Mouse (Mus musculus) hindbrain, embryonic 12.5 days (tissue): ENCODE results near the gene Foxo3. TPM values are rescaled to one million over a fixed set of nuclear protein-coding genes. Genes with fewer than 3 reads are reported as not detected.

ENCODE experiments used
- ATAC-seq: fragments of 200-750 bp; cut with Nextera tagmentation; 2 replicates; pipeline ENCODE4 v1.8.0; 2017; ENCODE audit warnings: moderate TSS enrichment; ENCODE audit not compliant: low FRiP score
- H3K27ac ChIP-seq: fragments of 300-500 bp; sonication (generic); 2 replicates; pipeline ENCODE4 v1.5.1; 2016; ENCODE audit warnings: mild to moderate bottlenecking
- H3K27me3 ChIP-seq: fragments of 300-500 bp; sonication (generic); 2 replicates; pipeline ENCODE4 v1.6.1; 2016; ENCODE audit warnings: mild to moderate bottlenecking
- H3K36me3 ChIP-seq: fragments of 300-500 bp; sonication (generic); 2 replicates; pipeline ENCODE4 v1.6.1; 2016; ENCODE audit warnings: mild to moderate bottlenecking
- H3K4me1 ChIP-seq: fragments of 300-500 bp; sonication (generic); 2 replicates; pipeline ENCODE4 v1.6.1; 2016
- H3K4me2 ChIP-seq: fragments of 300-500 bp; sonication (generic); replicated peaks from 2 replicates; pipeline ENCODE4 v1.6.1; 2016; ENCODE audit warnings: mild to moderate bottlenecking
- H3K4me3 ChIP-seq: fragments of 300-500 bp; sonication (generic); 2 replicates; pipeline ENCODE4 v1.5.1; 2016; ENCODE audit warnings: mild to moderate bottlenecking
- H3K9ac ChIP-seq: fragments of 300-500 bp; sonication (generic); 2 replicates; pipeline ENCODE4 v1.6.1; 2016; ENCODE audit warnings: mild to moderate bottlenecking, moderate library complexity
- H3K9me3 ChIP-seq: fragments of 300-500 bp; sonication (generic); replicated peaks from 2 replicates; pipeline ENCODE4 v1.6.1; 2016; ENCODE audit warnings: mild to moderate bottlenecking
- WGBS: fragments of 180-500 bp; shearing (Covaris S2); methylation state at CpG from one replicate; pipeline ENCODE4 v1.1.7; 2016; 5-methylcytosine and 5-hydroxymethylcytosine counted together
- polyA plus RNA-seq: library from polyadenylated mRNA; unstranded; fragments of >200 nt; fragmentation: Nextera tagmentation; extraction: Ambion mirVana; gene quantifications from 2 replicates; pipeline ENCODE4 v1.2.1, GENCODE M21; 2016

Foxo3 gene
- 4.2 and 5.0 TPM in 2 replicates for polyA plus RNA-seq

DNA sequence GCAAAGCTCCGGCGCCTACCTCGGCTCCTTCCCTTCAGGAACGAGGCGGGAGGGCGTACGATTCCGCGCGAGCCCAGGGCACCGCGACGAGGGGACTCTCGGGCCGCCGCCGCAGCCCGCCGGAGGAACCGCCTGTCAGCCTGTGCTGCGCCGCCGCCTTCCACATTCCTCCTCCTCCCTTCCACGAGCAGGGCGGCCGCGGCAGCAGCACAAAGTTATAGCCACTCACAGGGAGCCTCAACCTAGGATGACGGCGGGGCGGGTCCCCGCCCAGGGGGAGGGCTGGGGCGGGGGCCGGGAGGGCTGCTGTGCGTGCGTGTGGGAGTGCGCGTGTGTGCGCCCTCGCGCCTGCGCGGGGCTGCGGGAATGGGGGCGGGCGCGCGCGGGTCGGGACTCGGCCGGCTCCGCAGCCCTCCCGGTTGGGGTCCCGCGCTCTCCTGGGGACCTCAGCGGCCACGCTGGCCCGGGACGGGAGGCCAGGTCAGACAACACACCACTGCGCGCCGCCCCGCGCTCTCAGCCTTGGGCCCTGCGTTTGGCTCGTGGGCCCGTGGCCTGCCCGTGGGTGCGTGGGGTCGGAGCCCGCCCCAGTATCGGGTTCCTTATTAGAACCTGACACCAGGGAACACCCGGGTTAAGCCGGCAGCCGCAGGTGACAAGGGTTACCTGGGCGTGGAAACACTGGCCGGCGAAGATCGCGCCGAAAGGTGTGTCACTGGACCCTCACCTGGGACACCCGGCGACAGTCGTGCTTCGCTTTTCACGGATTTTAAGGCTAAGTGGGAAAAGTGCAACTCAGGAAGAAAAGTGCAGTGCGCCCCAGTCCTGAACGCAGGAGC is at the start of gene Foxo3:
TSS of gene Foxo3 (minus strand) at position 249 of the 839 bp plus-strand sequence.
- Histone ChIP-seq H3K9me3 (no peaks in the 10 kb centered on the region), H3K4me1 (peaks cover 25% of the 10 kb centered on the region), H3K4me2 (peak within 1 kb of the TSS; percentile 98), H3K36me3 (no peaks in the 10 kb centered on the region), H3K4me3 (peak within 1 kb of the TSS; percentile 73), H3K27ac (peak within 1 kb of the TSS; percentile 97), H3K27me3 (peaks cover 33% of the 10 kb centered on the region), H3K9ac (peak within 1 kb of the TSS; percentile 70)
- under 1% methylated on average over 83 of the region's 88 CpGs for WGBS
- ATAC-seq: peak; percentile 69

- Histone ChIP-seq H3K9me3 (no peaks in the 10 kb centered on the region), H3K9ac (no peak overlapping the region), H3K4me2 (no peak overlapping the region), H3K4me1 (no peaks in the 10 kb centered on the region), H3K27me3 (no peaks in the 10 kb centered on the region), H3K4me3 (no peak overlapping the region), H3K27ac (no peak overlapping the region), H3K36me3 (no peaks in the 10 kb centered on the region)
- WGBS: 85% methylated on average over 10 of the region's 10 CpGs
- ATAC-seq: no peak
These were observed 48.8 kb upstream of the Foxo3 start for GRCm38 (mm10) chr10:42325305-42325704.

- no peaks in the 10 kb centered on the region for H3K36me3 ChIP-seq
- no peak overlapping the region for H3K4me2 ChIP-seq
- H3K4me3 ChIP-seq: no peak overlapping the region
- H3K9ac ChIP-seq: no peak overlapping the region
- no peak overlapping the region for H3K27ac ChIP-seq
- no peaks in the 10 kb centered on the region for H3K27me3 ChIP-seq
- H3K9me3 ChIP-seq: no peaks in the 10 kb centered on the region
- ATAC-seq: no peak
- no peaks in the 10 kb centered on the region for H3K4me1 ChIP-seq
These were observed 47.4 kb upstream of the Foxo3 start for GRCm38 (mm10) chr10:42323978-42324377.

GRCm38 (mm10) chr10:42313222-42313786 is 36.7 kb upstream of the Foxo3 start:
- Histone ChIP-seq H3K27me3 (peaks cover 20% of the 10 kb centered on the region), H3K36me3 (no peaks in the 10 kb centered on the region), H3K4me2 (no peak overlapping the region), H3K9ac (no peak overlapping the region), H3K27ac (no peak overlapping the region), H3K4me1 (peaks cover 3% of the 10 kb centered on the region; the same call in 1 of the 2 replicates), H3K9me3 (no peaks in the 10 kb centered on the region), H3K4me3 (no peak overlapping the region)
- 85% methylated on average over 22 of the region's 22 CpGs for WGBS
- ATAC-seq: no peak

DNA sequence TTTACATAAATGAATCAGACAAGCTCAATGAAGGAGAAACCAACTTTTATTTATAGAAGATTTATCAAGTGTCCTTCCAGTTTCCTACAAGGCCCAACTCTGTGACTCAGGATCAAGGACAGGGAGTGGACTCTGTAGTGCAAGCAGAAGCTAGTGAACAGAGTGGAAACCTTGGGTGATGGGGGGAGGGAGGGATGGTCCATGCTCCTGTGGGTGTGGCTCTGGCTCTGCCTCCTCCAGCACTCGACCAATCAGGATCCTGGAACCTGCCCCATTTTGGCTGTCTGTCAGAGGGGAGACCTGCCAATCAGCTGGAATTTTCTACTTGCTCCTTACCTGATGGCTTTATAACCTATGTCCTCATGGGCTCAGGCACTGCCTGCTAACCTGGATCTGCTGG is 36.0 kb upstream of the Foxo3 start:
- Histone ChIP-seq H3K4me3 (no peak overlapping the region), H3K27me3 (peaks cover 23% of the 10 kb centered on the region), H3K36me3 (no peaks in the 10 kb centered on the region), H3K4me1 (peaks cover 4% of the 10 kb centered on the region; the same call in 1 of the 2 replicates), H3K27ac (no peak overlapping the region), H3K9ac (no peak overlapping the region), H3K9me3 (no peaks in the 10 kb centered on the region), H3K4me2 (no peak overlapping the region)
- no peak for ATAC-seq
- WGBS: 75% methylated on average over 1 of the region's 1 CpGs

DNA sequence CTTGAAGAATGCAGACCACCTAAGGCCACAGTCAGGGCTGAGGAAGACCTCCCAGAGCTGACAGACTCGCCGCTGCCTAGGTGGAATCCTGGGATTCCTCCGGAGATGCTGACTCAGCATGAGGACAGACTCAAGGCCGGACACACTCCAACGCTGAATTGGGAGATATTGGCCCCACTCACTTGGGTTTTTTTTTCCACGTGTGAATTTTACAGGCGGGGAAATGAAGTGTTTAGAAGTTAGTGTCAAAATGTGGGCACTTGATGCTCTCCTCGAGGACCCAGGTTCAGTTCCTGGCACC is 32.1 kb upstream of the Foxo3 start:
- peaks cover 4% of the 10 kb centered on the region; the same call in 1 of the 2 replicates for H3K4me1 ChIP-seq
- no peaks in the 10 kb centered on the region for H3K36me3 ChIP-seq
- no peak overlapping the region for H3K9ac ChIP-seq
- H3K4me2 ChIP-seq: peak overlapping the region; percentile 46
- ATAC-seq: no peak
- H3K4me3 ChIP-seq: peak overlapping the region; percentile 6; the same call in 1 of the 2 replicates
- H3K9me3 ChIP-seq: no peaks in the 10 kb centered on the region
- 28% methylated on average over 8 of the region's 8 CpGs for WGBS
- no peak overlapping the region for H3K27ac ChIP-seq
- peaks cover 30% of the 10 kb centered on the region for H3K27me3 ChIP-seq

- Histone ChIP-seq H3K4me3 (peak overlapping the region; percentile 6; the same call in 1 of the 2 replicates), H3K27ac (no peak overlapping the region), H3K4me1 (peaks cover 4% of the 10 kb centered on the region; the same call in 1 of the 2 replicates), H3K27me3 (peaks cover 30% of the 10 kb centered on the region), H3K36me3 (no peaks in the 10 kb centered on the region), H3K9ac (no peak overlapping the region), H3K9me3 (no peaks in the 10 kb centered on the region), H3K4me2 (peak overlapping the region; percentile 46)
- peak; percentile 78 for ATAC-seq
- WGBS: 7% methylated on average over 20 of the region's 20 CpGs
These were observed 31.6 kb upstream of the Foxo3 start for GRCm38 (mm10) chr10:42307980-42308686.

GRCm38 (mm10) chr10:42306422-42306821 is 29.9 kb upstream of the Foxo3 start:
- no peak overlapping the region for H3K4me3 ChIP-seq
- H3K27ac ChIP-seq: no peak overlapping the region
- 89% methylated on average over 8 of the region's 8 CpGs for WGBS
- no peak overlapping the region for H3K9ac ChIP-seq
- H3K4me1 ChIP-seq: peaks cover 4% of the 10 kb centered on the region; the same call in 1 of the 2 replicates
- H3K4me2 ChIP-seq: no peak overlapping the region
- no peak for ATAC-seq
- H3K27me3 ChIP-seq: peaks cover 30% of the 10 kb centered on the region
- no peaks in the 10 kb centered on the region for H3K9me3 ChIP-seq
- no peaks in the 10 kb centered on the region for H3K36me3 ChIP-seq

GRCm38 (mm10) chr10:42300805-42301204 is 24.2 kb upstream of the Foxo3 start:
- Histone ChIP-seq H3K4me1 (peaks cover 3% of the 10 kb centered on the region; the same call in 1 of the 2 replicates), H3K27ac (no peak overlapping the region), H3K36me3 (no peaks in the 10 kb centered on the region), H3K4me2 (no peak overlapping the region), H3K4me3 (no peak overlapping the region), H3K9me3 (no peaks in the 10 kb centered on the region), H3K9ac (no peak overlapping the region), H3K27me3 (no peaks in the 10 kb centered on the region)
- no peak for ATAC-seq
- 68% methylated on average over 4 of the region's 4 CpGs for WGBS

- ATAC-seq: no peak
- Histone ChIP-seq H3K27ac (no peak overlapping the region), H3K4me2 (no peak overlapping the region), H3K9ac (no peak overlapping the region), H3K36me3 (no peaks in the 10 kb centered on the region), H3K9me3 (no peaks in the 10 kb centered on the region), H3K27me3 (no peaks in the 10 kb centered on the region), H3K4me1 (peaks cover 3% of the 10 kb centered on the region; the same call in 1 of the 2 replicates), H3K4me3 (no peak overlapping the region)
- WGBS: 67% methylated on average over 7 of the region's 7 CpGs
These were observed 23.4 kb upstream of the Foxo3 start for GRCm38 (mm10) chr10:42299967-42300366.

GRCm38 (mm10) chr10:42299426-42299825 is 22.9 kb upstream of the Foxo3 start:
- Histone ChIP-seq H3K9ac (no peak overlapping the region), H3K9me3 (no peaks in the 10 kb centered on the region), H3K4me1 (peaks cover 3% of the 10 kb centered on the region; the same call in 1 of the 2 replicates), H3K27me3 (no peaks in the 10 kb centered on the region), H3K4me3 (no peak overlapping the region), H3K27ac (no peak overlapping the region), H3K36me3 (no peaks in the 10 kb centered on the region), H3K4me2 (no peak overlapping the region)
- 76% methylated on average over 6 of the region's 6 CpGs for WGBS
- no peak for ATAC-seq

GRCm38 (mm10) chr10:42297954-42298353 is 21.4 kb upstream of the Foxo3 start:
- Histone ChIP-seq H3K9ac (no peak overlapping the region), H3K36me3 (no peaks in the 10 kb centered on the region), H3K4me1 (peaks cover 3% of the 10 kb centered on the region; the same call in 1 of the 2 replicates), H3K27me3 (no peaks in the 10 kb centered on the region; the same call in 1 of the 2 replicates), H3K27ac (no peak overlapping the region), H3K4me3 (no peak overlapping the region), H3K4me2 (no peak overlapping the region), H3K9me3 (no peaks in the 10 kb centered on the region)
- ATAC-seq: no peak
- WGBS: 87% methylated on average over 1 of the region's 1 CpGs
